Mouse (Mus musculus) cortical plate, adult 2 months (tissue): ENCODE measurements around the gene Vwa2. TPM values are rescaled to one million over a fixed set of nuclear protein-coding genes. Genes with fewer than 3 reads are reported as not detected.

Source experiments
- H3K27ac ChIP-seq: fragments of 200-500 bp; 2 replicates; pipeline ENCODE4 v1.5.1; 2012; ENCODE audit warnings: low read length, control low read depth, inconsistent platforms; ENCODE audit not compliant: insufficient read depth
- H3K4me1 ChIP-seq: fragments of 200-500 bp; 2 replicates; pipeline ENCODE4 v1.6.1; 2011; ENCODE audit warnings: low read length; ENCODE audit not compliant: control insufficient read depth, insufficient read depth
- H3K4me3 ChIP-seq: fragments of 200-500 bp; 2 replicates; pipeline ENCODE4 v1.5.1; 2011; ENCODE audit warnings: mild to moderate bottlenecking, low read length, control low read depth; ENCODE audit not compliant: insufficient read depth
- CTCF ChIP-seq: fragments of 200-500 bp; IDR thresholded peaks from 2 replicates; pipeline ENCODE4 v1.5.1; 2011; ENCODE audit warnings: mild to moderate bottlenecking, control low read depth, low read length; ENCODE audit not compliant: insufficient read depth; ENCODE audit errors: extremely low read depth
- POLR2A ChIP-seq: fragments of 200-500 bp; IDR thresholded peaks from 2 replicates; pipeline ENCODE4 v1.6.1; 2011; ENCODE audit warnings: mild to moderate bottlenecking, low read length, control low read depth; ENCODE audit not compliant: insufficient read depth; ENCODE audit errors: extremely low read depth
- polyA plus RNA-seq: library from polyadenylated mRNA; depleted of rRNA; stranded (reverse); fragments of >200 nt; gene quantifications from 2 replicates; pipeline ENCODE4 v1.2.3, GENCODE M21; 2012

Gene Vwa2
- polyA plus RNA-seq, 1 experiment: not detected

DNA sequence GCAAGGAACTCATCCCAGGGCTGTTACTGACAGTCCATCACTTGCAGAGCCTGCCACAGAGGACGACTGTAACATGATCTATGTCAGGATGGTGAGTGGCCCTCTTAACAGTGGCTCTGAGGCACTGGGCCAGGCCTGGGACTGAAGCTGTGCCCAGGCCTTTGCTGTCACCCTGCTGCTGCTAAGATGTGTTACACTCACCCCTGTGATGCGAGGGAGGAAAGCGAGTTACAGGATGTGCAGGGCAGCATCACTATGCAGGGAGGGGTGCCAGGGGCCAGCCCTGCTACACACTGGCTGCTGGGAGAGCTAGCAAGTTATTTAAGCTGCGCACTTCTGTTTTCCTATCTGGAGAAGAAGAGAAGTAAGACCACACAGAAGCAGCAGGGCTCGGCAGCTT lies 17.6 kb upstream of the Vwa2 start:
- H3K4me1 ChIP-seq: no peaks in the 10 kb centered on the region
- no peak overlapping the region for H3K27ac ChIP-seq
- H3K4me3 ChIP-seq: no peak overlapping the region
- TF ChIP-seq CTCF (no peak), POLR2A (no peak)

DNA sequence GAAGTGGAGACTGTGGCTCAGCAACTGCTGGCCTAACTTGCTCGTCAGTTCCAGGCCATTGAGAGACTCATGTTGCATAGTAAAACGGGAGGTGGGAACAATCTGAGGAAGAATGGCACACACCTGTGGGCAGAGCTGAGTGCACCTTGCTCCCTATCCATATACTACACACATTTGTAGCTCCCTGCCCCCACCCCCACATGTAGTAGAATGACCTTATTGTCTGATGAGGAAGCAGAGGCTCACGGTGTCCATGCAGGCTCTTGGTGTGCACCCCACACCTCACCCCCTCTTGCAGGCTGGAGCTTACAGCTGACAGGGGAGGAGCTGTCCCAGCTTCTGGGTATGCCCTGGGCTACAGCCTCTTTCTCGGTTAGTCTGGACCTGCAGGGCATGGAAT lies 6.3 kb upstream of the Vwa2 start:
- no peaks in the 10 kb centered on the region for H3K4me1 ChIP-seq
- no peak overlapping the region for H3K27ac ChIP-seq
- TF ChIP-seq POLR2A (no peak), CTCF (no peak)
- no peak overlapping the region for H3K4me3 ChIP-seq

DNA sequence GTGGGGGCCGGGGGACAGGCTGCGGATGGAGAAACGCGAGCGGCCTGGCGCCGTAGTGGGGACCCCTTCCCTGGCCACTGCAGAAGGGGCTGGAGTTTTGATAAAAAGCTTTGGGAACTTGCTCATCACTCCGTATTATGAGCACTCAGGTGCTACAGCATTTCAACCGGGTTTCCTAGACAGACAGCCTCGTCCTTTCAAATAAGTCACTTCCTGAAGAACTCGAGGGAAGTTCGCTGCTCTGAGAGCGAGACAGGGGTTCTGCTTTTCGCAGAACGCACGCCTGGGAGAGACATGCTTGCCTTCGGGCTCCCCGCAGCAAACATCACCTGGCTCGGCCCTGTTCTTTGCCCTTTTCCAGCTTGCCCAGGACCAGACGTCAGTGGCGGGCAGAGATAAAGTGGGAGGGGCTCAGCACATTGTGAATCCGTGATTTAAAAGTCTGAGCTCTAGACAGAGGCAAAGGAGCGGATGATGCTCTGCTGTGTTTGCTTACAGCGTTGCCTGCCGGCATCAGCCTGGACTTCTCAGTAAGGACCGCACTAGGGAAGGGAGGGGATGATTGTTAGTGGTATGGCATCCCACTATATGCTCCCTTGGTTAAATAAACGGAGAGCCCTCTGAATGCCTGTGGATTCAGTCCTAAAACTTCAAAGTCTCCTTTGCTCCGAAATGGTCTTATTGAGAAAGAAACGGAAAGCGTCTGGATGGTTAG lies 709 bp downstream of the Vwa2 start:
- Histone ChIP-seq H3K4me1 (no peaks in the 10 kb centered on the region), H3K27ac (no peak overlapping the region), H3K4me3 (no peak overlapping the region)
- TF ChIP-seq CTCF (no peak), POLR2A (no peak)

DNA sequence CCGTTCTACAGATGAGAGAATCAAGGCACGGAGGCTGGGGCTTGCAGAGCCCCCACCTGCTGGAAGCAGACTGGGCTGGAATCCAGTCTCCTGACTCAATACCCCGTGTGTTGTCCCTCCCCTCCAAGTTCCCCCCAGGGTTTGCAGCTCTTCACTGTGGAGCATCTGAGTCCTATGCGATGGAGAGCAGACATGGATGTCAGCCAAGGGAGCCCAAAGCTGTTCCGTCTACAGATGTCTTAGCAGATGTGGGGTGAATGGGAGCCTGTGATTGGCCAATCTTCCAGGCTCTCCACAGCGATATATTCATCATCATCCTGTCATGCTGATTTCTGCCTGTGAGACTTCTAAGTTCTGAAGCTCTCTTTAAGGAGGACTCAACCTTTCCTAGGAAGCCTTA lies 3.3 kb downstream of the Vwa2 start:
- TF ChIP-seq POLR2A: no peak
- no peak for TF ChIP-seq CTCF
- Histone ChIP-seq H3K27ac (no peak overlapping the region), H3K4me1 (no peaks in the 10 kb centered on the region), H3K4me3 (no peak overlapping the region)

DNA sequence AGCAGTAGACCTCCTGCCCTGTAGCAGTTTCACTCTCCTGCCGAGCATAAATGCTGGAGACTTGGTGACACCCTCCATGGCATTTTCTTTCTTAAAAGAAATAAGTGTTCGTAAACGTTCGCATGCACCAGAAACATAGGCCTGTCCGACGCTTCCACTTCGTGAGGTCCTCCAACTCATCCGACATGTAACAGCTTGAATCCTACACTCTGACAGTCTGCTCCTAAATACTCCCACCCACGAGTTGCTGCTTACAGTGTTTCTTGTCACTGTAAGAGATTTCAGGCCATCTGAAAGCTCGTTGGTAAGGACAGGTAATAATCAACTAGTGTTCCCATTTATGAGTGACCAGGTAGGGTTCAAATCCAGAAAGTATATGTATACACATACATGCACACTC lies 13.8 kb downstream of the Vwa2 start:
- no peak for TF ChIP-seq CTCF
- no peak for TF ChIP-seq POLR2A
- H3K4me1 ChIP-seq: peaks cover 3% of the 10 kb centered on the region; the same call in 1 of the 2 replicates
- H3K4me3 ChIP-seq: no peak overlapping the region
- no peak overlapping the region for H3K27ac ChIP-seq

DNA sequence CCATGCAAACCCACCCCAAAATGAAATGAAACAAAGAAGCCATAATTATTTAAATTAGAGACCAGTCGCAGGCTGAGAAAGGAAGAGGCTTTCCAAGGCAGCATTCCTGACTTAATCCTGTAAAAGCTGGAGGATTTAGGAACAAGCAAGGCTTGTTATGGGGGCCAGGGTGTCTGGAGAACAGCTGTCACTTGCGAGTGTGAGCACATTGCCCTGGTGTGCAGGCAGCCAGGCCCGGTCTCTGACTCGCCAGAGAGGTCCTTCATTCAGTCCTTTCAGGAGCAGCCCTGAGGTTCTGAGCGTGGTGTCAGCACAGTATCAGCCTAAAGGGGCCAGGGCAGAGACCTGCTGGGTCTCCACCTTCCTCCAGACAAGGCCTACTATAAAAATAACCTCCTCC lies 14.6 kb downstream of the Vwa2 start:
- H3K27ac ChIP-seq: no peak overlapping the region
- no peak for TF ChIP-seq CTCF
- TF ChIP-seq POLR2A: no peak
- H3K4me3 ChIP-seq: no peak overlapping the region
- peaks cover 3% of the 10 kb centered on the region; the same call in 1 of the 2 replicates for H3K4me1 ChIP-seq

DNA sequence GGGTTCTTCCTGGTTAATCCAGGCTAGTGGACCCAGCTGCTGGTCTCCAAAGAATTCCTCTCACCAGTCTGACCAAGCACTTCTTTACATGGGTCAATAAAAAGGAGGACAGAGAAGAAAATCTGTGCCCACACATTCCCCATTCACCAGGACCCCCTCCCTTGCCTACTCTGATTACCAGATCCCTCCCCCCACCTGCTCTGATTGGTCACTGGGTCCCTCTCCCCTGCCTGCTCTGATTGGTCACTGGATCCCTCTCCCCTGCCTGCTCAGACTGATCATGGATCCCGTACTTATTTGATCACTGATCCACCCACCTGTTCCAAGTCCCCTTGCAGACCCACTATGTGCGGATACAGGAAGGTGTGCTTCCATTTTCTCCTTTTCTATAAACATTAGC lies 17.4 kb downstream of the Vwa2 start:
- Histone ChIP-seq H3K4me3 (no peak overlapping the region), H3K4me1 (peaks cover 3% of the 10 kb centered on the region; the same call in 1 of the 2 replicates), H3K27ac (no peak overlapping the region)
- TF ChIP-seq POLR2A: no peak
- TF ChIP-seq CTCF: no peak

DNA sequence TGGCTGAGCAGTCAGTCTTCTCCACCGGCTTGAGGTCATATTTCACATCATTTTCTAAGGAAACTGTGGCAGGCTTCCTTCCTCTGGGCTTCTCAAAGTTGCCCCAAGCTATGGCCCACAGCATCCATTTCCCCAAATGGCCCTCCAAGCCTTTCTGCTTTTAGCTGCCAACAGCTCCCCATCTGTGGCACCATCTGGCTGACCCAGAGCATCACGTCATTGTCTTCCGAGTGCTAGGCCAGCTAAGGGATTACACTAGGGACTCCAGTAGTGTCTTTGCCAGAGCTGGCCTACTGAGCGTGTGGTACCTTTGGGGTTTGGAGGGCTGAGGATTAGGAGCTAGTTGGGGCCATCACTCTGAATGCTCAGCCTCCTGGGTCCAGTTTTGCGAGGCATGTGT lies 18.5 kb downstream of the Vwa2 start:
- no peak overlapping the region for H3K27ac ChIP-seq
- TF ChIP-seq POLR2A (no peak), CTCF (no peak)
- peaks cover 3% of the 10 kb centered on the region; the same call in 1 of the 2 replicates for H3K4me1 ChIP-seq
- H3K4me3 ChIP-seq: no peak overlapping the region

DNA sequence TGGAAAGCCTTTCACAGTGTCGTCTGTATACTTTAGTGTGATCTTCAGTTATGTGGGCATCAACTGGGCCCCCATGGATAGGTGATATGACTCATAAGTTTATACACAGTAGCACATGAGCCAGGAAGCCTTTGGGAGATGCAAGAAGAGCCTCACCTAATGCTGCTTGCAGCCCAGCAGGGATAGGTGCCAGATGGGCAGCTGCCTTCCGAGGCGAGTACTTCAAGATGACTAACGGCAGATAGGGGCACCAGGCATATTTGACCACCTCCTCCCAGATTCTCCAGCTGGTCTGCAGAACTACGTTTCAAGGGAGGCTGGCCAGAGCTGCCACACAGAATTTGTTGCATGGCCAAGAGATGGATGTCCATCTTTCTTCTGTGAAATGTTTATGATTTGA lies 19.3 kb downstream of the Vwa2 start:
- Histone ChIP-seq H3K4me3 (no peak overlapping the region), H3K4me1 (peaks cover under 1% of the 10 kb centered on the region; the same call in 1 of the 2 replicates), H3K27ac (no peak overlapping the region)
- TF ChIP-seq POLR2A (no peak), CTCF (no peak)

DNA sequence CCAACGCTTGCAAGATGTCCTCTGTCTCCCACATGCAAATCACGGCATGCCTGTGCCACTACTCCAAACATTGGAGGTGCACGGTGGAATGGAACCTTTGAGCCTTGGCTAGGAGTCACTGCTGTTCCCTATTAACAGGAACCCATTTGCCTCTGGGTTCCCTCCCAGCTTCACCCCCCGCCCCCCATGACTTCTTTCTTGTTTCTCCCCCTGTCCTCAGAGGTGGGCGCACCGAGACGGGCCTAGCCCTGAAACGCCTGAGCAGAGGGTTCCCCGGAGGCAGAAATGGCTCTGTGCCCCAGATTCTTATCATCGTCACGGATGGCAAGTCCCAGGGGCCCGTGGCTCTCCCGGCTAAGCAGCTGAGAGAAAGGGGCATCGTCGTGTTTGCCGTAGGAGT lies 23.6 kb downstream of the Vwa2 start:
- Histone ChIP-seq H3K4me3 (no peak overlapping the region), H3K27ac (no peak overlapping the region), H3K4me1 (no peaks in the 10 kb centered on the region)
- TF ChIP-seq CTCF (no peak), POLR2A (no peak)

DNA sequence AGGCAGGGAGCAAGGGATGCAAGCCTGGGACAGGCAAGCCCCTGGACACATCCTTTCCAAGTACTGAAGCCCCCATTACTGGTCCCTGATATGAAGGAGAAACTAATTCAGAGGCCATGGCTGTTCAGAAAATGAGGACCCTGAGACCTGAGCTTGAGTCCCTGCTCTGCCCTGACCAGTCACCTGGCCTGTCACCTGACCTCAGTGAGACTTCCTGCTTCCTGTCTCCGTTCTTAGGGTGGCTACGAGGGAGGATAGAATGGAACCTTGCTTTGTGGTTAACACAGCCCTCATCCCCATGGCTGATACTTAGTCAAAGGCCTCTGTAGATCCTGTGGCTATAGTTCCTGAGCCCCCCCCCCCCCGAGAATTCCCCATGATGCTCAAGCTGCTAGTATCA lies 30.0 kb downstream of the Vwa2 start:
- TF ChIP-seq POLR2A (no peak), CTCF (no peak)
- Histone ChIP-seq H3K4me3 (no peak overlapping the region), H3K27ac (no peak overlapping the region), H3K4me1 (no peaks in the 10 kb centered on the region)
